Mouse (Mus musculus) mesoderm, embryonic 11.5 days (tissue): ENCODE measurements around the gene Fam69b.

Experiments
- DNase-seq: peaks from one replicate; pipeline ENCODE4 v3.0.0-alpha.2; 2012; ENCODE audit warnings: low read depth, low spot score

Fam69b gene

GRCm38 (mm10) chr2:26627921-26628739 is at the start of gene Fam69b:
Fam69b (plus strand) TSS chr2:26628457.
- DNase-seq = peak; percentile 86

GRCm38 (mm10) chr2:26579714-26580113 is 48.5 kb upstream of the Fam69b start, which contains the start of gene Egfl7:
Egfl7 (plus strand) TSS chr2:26580014.
- DNase-seq = no peak

GRCm38 (mm10) chr2:26580751-26581150 is 47.5 kb upstream of the Fam69b start:
- no peak for DNase-seq

GRCm38 (mm10) chr2:26582203-26582602 is 46.1 kb upstream of the Fam69b start:
- no peak for DNase-seq

- no peak for DNase-seq
Observed at GRCm38 (mm10) chr2:26582741-26583140, 45.5 kb upstream of the Fam69b start.

GRCm38 (mm10) chr2:26583640-26584039 is 44.6 kb upstream of the Fam69b start:
- no peak for DNase-seq

GRCm38 (mm10) chr2:26585713-26586112 is 42.5 kb upstream of the Fam69b start:
- DNase-seq = no peak

GRCm38 (mm10) chr2:26586294-26587043 is 41.8 kb upstream of the Fam69b start, which contains the start of gene Gm20532:
Gm20532 (plus strand) TSS chr2:26586639.
- peak; percentile 84 for DNase-seq

- DNase-seq = no peak
Observed at GRCm38 (mm10) chr2:26587044-26587405, 41.2 kb upstream of the Fam69b start.

- DNase-seq = no peak
Observed at GRCm38 (mm10) chr2:26588573-26588972, 39.7 kb upstream of the Fam69b start.

- DNase-seq = no peak
Observed at GRCm38 (mm10) chr2:26589284-26589683, 39.0 kb upstream of the Fam69b start.

GRCm38 (mm10) chr2:26590282-26590681 is 38.0 kb upstream of the Fam69b start:
- no peak for DNase-seq

GRCm38 (mm10) chr2:26590962-26591361 is 37.3 kb upstream of the Fam69b start:
- no peak for DNase-seq

- no peak for DNase-seq
Observed at GRCm38 (mm10) chr2:26591416-26591815, 36.8 kb upstream of the Fam69b start.

- DNase-seq = no peak
Observed at GRCm38 (mm10) chr2:26593211-26594021, 34.8 kb upstream of the Fam69b start.

GRCm38 (mm10) chr2:26594022-26594346 is 34.3 kb upstream of the Fam69b start:
- peak; percentile 55 for DNase-seq

- no peak for DNase-seq
Observed at GRCm38 (mm10) chr2:26594461-26594933, 33.8 kb upstream of the Fam69b start.

GRCm38 (mm10) chr2:26594934-26595724 is 33.1 kb upstream of the Fam69b start:
- DNase-seq = no peak

- DNase-seq = no peak
Observed at GRCm38 (mm10) chr2:26595725-26596435, 32.4 kb upstream of the Fam69b start.

- no peak for DNase-seq
Observed at GRCm38 (mm10) chr2:26596898-26597297, 31.4 kb upstream of the Fam69b start.
